ENCODE assay signal across 26 mouse cellular contexts in the genomic region with DNA sequence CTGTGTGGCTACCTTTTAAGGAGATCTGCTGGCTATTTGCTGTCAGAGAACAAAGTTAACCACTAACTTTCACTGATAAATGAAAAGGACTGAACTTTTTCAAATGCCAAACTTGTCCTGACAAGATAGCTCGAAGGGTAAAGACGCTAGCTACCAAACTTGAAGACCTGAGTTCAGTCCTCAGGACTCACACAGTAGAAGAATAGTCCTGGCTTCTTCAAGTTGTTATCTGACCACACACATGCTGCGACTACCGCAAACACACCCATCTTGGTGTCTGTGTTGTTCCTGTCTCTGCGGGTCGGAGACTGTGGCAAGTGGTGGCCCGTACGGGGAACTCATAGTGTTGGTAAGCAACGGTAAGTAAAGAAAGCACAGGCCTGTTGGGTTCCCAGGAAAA. TPM values are rescaled to one million over a fixed set of nuclear protein-coding genes. Genes with fewer than 3 reads are reported as not detected.
"Had no signal": no experiment of that assay in that cellular context is flagged by ENCODE, and none has a peak within 500 bp of the region (broad histone marks: within the 10 kb centered on the region; RNA-seq: fewer than 3 reads in every experiment).

No protein-coding gene starts in this region.

- H3K27me3 ChIP-seq: midbrain, embryonic 12.5 days; neural tube, embryonic 13.5 days; neural tube, embryonic 15.5 days had no signal

- H3K4me2 ChIP-seq: lung, embryonic 14.5 days; midbrain, embryonic 12.5 days; neural tube, embryonic 13.5 days; neural tube, embryonic 15.5 days had no signal

- ATAC-seq: midbrain, embryonic 16.5 days had no signal

- H3K9ac ChIP-seq: lung, embryonic 14.5 days; midbrain, embryonic 12.5 days; neural tube, embryonic 13.5 days; neural tube, embryonic 15.5 days had no signal

- H3K36me3 ChIP-seq: midbrain, embryonic 10.5 days; midbrain, embryonic 12.5 days; neural tube, embryonic 13.5 days; neural tube, embryonic 15.5 days had no signal

- DNase-seq: lung, adult 18-20 months; lung, embryonic 14.5 days; lung, postnatal 10 days; lung, postnatal 4 days; midbrain, embryonic 14.5 days; retina, postnatal 1 day; right cerebral cortex, adult 18-20 months; right cerebral cortex, postnatal 25 days; right cerebral cortex, postnatal 4 days; spleen, adult 18-20 months; thymus, adult 2 months; thymus, postnatal 25 days; thymus, postnatal 4 days had no signal

- H3K27ac ChIP-seq: midbrain, embryonic 10.5 days; midbrain, embryonic 12.5 days; neural tube, embryonic 13.5 days; neural tube, embryonic 15.5 days had no signal

- H3K4me3 ChIP-seq: midbrain, embryonic 10.5 days; midbrain, embryonic 12.5 days; myocyte; neural tube, embryonic 13.5 days; neural tube, embryonic 15.5 days had no signal

- H3K4me1 ChIP-seq: midbrain, embryonic 10.5 days; midbrain, embryonic 12.5 days; neural tube, embryonic 13.5 days; neural tube, embryonic 15.5 days had no signal

RNA-seq across cellular contexts. Expression of a gene that starts 5.3 kb away (rescaled TPM):
- total RNA-seq: megakaryocyte, adult 5-6 weeks; megakaryocyte-erythroid progenitor cell, adult 5-6 weeks had no signal
- polyA plus RNA-seq: lung, embryonic 14.5 days; lung, embryonic 16.5 days; midbrain, embryonic 10.5 days; midbrain, embryonic 12.5 days; midbrain, embryonic 16.5 days; myocyte; neural tube, embryonic 11.5 days; neural tube, embryonic 13.5 days; stomach, embryonic 14.5 days; stomach, embryonic 16.5 days had no signal

RNA-seq across cellular contexts. Expression of a gene that starts 44.7 kb away (rescaled TPM):
- total RNA-seq: megakaryocyte, adult 5-6 weeks; megakaryocyte-erythroid progenitor cell, adult 5-6 weeks had no signal
- polyA plus RNA-seq: lung, embryonic 14.5 days; lung, embryonic 16.5 days; midbrain, embryonic 10.5 days; midbrain, embryonic 12.5 days; midbrain, embryonic 14.5 days; midbrain, embryonic 16.5 days; myocyte; neural tube, embryonic 11.5 days; neural tube, embryonic 13.5 days; neural tube, embryonic 15.5 days; small intestine, adult 2 months; stomach, embryonic 14.5 days; stomach, embryonic 16.5 days; thymus, adult 2 months had no signal

RNA-seq across cellular contexts. Expression of a gene that starts 46.7 kb away (rescaled TPM):
- total RNA-seq: megakaryocyte-erythroid progenitor cell, adult 5-6 weeks had no signal
